Mouse (Mus musculus) midbrain, embryonic 11.5 days (tissue): ENCODE data around the gene Calhm5. TPM values are rescaled to one million over a fixed set of nuclear protein-coding genes. Genes with fewer than 3 reads are reported as not detected.
A peak's percentile ranks its signal among the peaks of the same experiment; 100 is the strongest.

Source experiments
- ATAC-seq: fragments of 200-750 bp; cut with Nextera tagmentation; 2 replicates; pipeline ENCODE4 v1.8.0; 2017; ENCODE audit warnings: moderate TSS enrichment, moderate library complexity; ENCODE audit not compliant: low FRiP score
- DNase-seq: peaks from one replicate; pipeline ENCODE4 v3.0.0; 2015; ENCODE audit warnings: low spot score; ENCODE audit errors: missing footprints
- H3K27ac ChIP-seq: fragments of 300-500 bp; sonication (generic); 2 replicates; pipeline ENCODE4 v1.5.1; 2014; ENCODE audit warnings: low read depth, low read length
- H3K27me3 ChIP-seq: fragments of 300-500 bp; sonication (generic); 2 replicates; pipeline ENCODE4 v1.6.1; 2014; ENCODE audit warnings: mild to moderate bottlenecking, low read length, moderate library complexity, mixed read lengths; ENCODE audit not compliant: control insufficient read depth, insufficient read depth
- H3K36me3 ChIP-seq: fragments of 300-500 bp; sonication (generic); 2 replicates; pipeline ENCODE4 v1.6.1; 2014; ENCODE audit warnings: mild to moderate bottlenecking, low read length, moderate library complexity, mixed read lengths; ENCODE audit not compliant: control insufficient read depth, insufficient read depth
- H3K4me1 ChIP-seq: fragments of 300-500 bp; sonication (generic); 2 replicates; pipeline ENCODE4 v1.6.1; 2014; ENCODE audit warnings: low read length; ENCODE audit not compliant: control insufficient read depth, insufficient read depth
- H3K4me2 ChIP-seq: fragments of 300-500 bp; sonication (generic); 2 replicates; pipeline ENCODE4 v1.6.1; 2014; ENCODE audit warnings: mild to moderate bottlenecking, moderate library complexity
- H3K4me3 ChIP-seq: fragments of 300-500 bp; sonication (generic); 2 replicates; pipeline ENCODE4 v1.5.1; 2014; ENCODE audit warnings: low read depth, low read length
- H3K9ac ChIP-seq: fragments of 300-500 bp; sonication (generic); 2 replicates; pipeline ENCODE4 v1.6.1; 2014; ENCODE audit warnings: low read length
- H3K9me3 ChIP-seq: fragments of 300-500 bp; sonication (generic); 2 replicates; pipeline ENCODE4 v1.6.1; 2016; ENCODE audit warnings: low read length; ENCODE audit not compliant: control insufficient read depth
- WGBS: fragments of 180-500 bp; shearing (Covaris S2); extraction: QIAGEN DNeasy Blood & Tissue Kit; methylation state at CpG from one replicate; pipeline ENCODE4 v1.1.7; 2014; 5-methylcytosine and 5-hydroxymethylcytosine counted together
- polyA plus RNA-seq: library from polyadenylated mRNA; unstranded; fragments of >200 nt; fragmentation: Nextera tagmentation; extraction: Ambion mirVana; gene quantifications from 2 replicates; pipeline ENCODE4 v1.2.1, GENCODE M21; 2014

Calhm5 gene
- polyA plus RNA-seq = 0.37 and 0.44 TPM in 2 replicates

DNA sequence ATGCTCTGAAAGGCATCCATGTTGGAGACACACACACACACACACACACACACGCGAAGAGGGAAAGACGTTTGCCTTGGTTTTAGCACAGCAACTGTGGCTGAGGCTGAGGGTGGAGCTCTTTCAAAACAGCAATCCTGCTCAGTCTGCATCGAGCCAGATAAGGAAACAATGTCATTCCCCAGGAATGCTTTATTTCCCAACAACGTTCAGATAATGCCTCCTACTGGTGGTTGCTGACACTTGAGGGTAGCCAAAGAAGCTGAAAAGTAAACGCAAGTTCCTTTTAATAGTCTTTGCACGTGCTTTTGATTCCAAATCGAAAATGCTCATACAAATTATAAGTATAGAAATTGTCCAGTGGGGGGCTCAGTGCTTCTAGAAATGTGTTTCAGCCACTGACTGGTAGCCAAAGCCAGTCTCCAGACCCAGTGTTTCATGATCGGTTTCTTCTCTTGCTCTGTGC, at the start of gene Calhm5:
Gene Calhm5, minus strand, starts transcription at position 102 of the 466 bp plus-strand sequence.
- peak within 1 kb of the TSS; percentile 23; the same call in 1 of the 2 replicates for H3K4me2 ChIP-seq
- 22% methylated on average over 9 of the region's 9 CpGs for WGBS
- H3K9ac ChIP-seq = no peak within 1 kb of the TSS
- H3K4me1 ChIP-seq = no peaks in the 10 kb centered on the region
- H3K36me3 ChIP-seq = no peaks in the 10 kb centered on the region
- peak; percentile 33; the same call in 1 of the 2 replicates for ATAC-seq
- no peak within 1 kb of the TSS for H3K27ac ChIP-seq
- no peak within 1 kb of the TSS for H3K4me3 ChIP-seq
- no peaks in the 10 kb centered on the region for H3K9me3 ChIP-seq
- H3K27me3 ChIP-seq = no peaks in the 10 kb centered on the region
- DNase-seq = peak; percentile 86

- ATAC-seq = no peak
- no peaks in the 10 kb centered on the region for H3K4me1 ChIP-seq
Measured at GRCm38 (mm10) chr10:34141693-34142092, 45.4 kb upstream of the Calhm5 start.

GRCm38 (mm10) chr10:34139768-34140167, 43.4 kb upstream of the Calhm5 start:
- Histone ChIP-seq H3K36me3 (no peaks in the 10 kb centered on the region), H3K9me3 (no peaks in the 10 kb centered on the region), H3K27me3 (no peaks in the 10 kb centered on the region), H3K4me1 (no peaks in the 10 kb centered on the region), H3K9ac (no peak overlapping the region), H3K4me3 (no peak overlapping the region), H3K27ac (no peak overlapping the region), H3K4me2 (no peak overlapping the region)
- ATAC-seq = no peak
- no peak for DNase-seq
- WGBS = 76% methylated on average over 4 of the region's 4 CpGs

More at GRCm38 (mm10) chr10:34141693-34142092, 45.4 kb upstream of the Calhm5 start:
- Histone ChIP-seq H3K9ac (no peak overlapping the region), H3K36me3 (no peaks in the 10 kb centered on the region), H3K9me3 (no peaks in the 10 kb centered on the region), H3K4me2 (no peak overlapping the region), H3K27ac (no peak overlapping the region), H3K4me3 (no peak overlapping the region), H3K27me3 (no peaks in the 10 kb centered on the region)
- 88% methylated on average over 2 of the region's 2 CpGs for WGBS
- no peak for DNase-seq

DNA sequence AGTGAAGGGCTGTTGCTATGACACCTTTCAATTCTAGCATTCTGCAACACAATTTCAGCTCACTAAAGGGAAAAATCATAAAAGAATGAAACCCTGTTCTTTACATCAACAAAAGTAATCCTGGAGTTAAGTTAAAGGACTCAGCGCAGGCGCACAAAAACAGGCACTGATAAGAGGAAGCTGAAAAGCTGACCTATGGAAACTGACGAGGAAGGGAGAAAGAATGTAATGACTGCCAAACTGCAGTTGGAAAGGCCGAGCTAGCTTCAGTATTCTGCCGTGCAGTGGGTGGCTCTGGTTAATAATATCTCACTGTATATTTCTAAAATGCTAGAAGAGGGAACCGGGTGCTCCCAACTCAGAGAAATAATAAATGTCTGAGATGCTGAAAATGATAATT, 41.7 kb upstream of the Calhm5 start:
- Histone ChIP-seq H3K27me3 (no peaks in the 10 kb centered on the region), H3K9ac (no peak overlapping the region), H3K4me2 (no peak overlapping the region), H3K4me3 (no peak overlapping the region), H3K36me3 (no peaks in the 10 kb centered on the region), H3K27ac (no peak overlapping the region), H3K9me3 (no peaks in the 10 kb centered on the region), H3K4me1 (no peaks in the 10 kb centered on the region)
- 68% methylated on average over 6 of the region's 6 CpGs for WGBS
- DNase-seq (no peak), ATAC-seq (no peak)

DNA sequence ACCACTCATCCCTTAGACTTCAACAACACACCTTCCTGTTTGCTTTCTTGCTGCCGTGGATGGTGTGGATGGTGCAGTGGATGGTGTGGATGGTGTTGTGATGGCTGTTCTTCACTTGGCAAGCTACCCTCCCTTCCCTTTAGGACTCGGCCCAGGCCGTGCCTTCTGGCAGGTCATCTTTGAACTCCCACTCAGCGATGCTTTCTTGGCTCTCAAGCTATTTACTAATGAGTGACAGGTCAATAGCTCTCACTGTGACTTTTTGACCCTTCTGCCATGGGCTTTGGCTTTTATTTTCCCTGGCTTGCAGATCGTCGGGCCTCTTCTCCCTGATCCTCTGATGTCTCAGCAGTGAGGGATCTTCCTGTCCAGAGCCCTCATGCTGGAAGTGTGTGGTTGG, 40.1 kb upstream of the Calhm5 start:
- Histone ChIP-seq H3K36me3 (no peaks in the 10 kb centered on the region), H3K27ac (no peak overlapping the region), H3K27me3 (no peaks in the 10 kb centered on the region), H3K4me2 (no peak overlapping the region), H3K4me3 (no peak overlapping the region), H3K4me1 (no peaks in the 10 kb centered on the region), H3K9me3 (no peaks in the 10 kb centered on the region), H3K9ac (no peak overlapping the region)
- ATAC-seq (peak; percentile 35; the same call in 1 of the 2 replicates), DNase-seq (no peak)
- WGBS = 16% methylated on average over 6 of the region's 6 CpGs

DNA sequence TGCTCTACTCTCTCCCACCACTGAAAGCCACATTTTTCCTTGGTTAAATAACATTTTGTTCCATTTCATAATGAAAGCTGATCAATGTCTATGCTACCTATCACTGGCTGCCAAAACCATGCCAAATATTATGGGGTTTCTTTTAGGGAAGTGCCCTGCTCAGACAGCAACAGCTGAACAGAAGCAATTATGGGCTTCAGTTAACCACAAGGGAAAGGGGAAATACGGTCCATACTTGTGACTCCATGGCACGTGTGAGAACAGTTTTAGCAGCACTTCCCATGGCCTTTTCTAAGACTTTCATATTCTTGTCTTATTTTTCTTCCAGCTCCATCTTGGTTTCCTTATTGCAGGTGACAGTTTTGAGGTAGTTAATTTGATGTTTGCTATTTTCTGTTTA, 35.0 kb upstream of the Calhm5 start:
- H3K9ac ChIP-seq = no peak overlapping the region
- no peaks in the 10 kb centered on the region; the same call in 1 of the 2 replicates for H3K27me3 ChIP-seq
- no peak overlapping the region for H3K4me3 ChIP-seq
- no peaks in the 10 kb centered on the region for H3K36me3 ChIP-seq
- DNase-seq (no peak), ATAC-seq (no peak)
- H3K4me2 ChIP-seq = no peak overlapping the region
- no peak overlapping the region for H3K27ac ChIP-seq
- H3K4me1 ChIP-seq = no peaks in the 10 kb centered on the region
- no peaks in the 10 kb centered on the region for H3K9me3 ChIP-seq
- 85% methylated on average over 2 of the region's 2 CpGs for WGBS

DNA sequence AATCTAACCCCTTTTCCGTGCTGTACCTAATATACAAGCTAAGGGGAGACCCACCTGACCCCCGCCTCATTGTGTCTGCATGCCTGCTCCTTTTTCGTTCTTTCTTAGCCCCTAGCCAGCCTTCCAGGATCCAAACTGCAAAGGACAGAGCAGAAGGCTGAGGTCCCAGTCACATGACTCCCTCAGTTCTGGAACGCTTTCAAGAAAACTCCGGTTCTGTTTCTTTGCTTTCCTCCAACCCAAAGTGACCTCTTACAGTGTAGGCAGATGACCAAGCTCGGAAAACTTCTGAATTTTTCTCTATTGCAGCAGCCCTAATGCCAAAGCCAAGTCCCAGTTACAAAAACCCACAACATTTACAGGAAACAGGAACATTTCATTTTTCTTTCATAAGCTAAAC, 32.1 kb upstream of the Calhm5 start:
- no peak overlapping the region for H3K27ac ChIP-seq
- no peak overlapping the region for H3K9ac ChIP-seq
- ATAC-seq = no peak
- H3K27me3 ChIP-seq = no peaks in the 10 kb centered on the region; the same call in 1 of the 2 replicates
- 87% methylated on average over 6 of the region's 6 CpGs for WGBS
- H3K36me3 ChIP-seq = no peaks in the 10 kb centered on the region
- no peaks in the 10 kb centered on the region for H3K4me1 ChIP-seq
- no peak overlapping the region for H3K4me2 ChIP-seq
- no peak overlapping the region for H3K4me3 ChIP-seq
- no peak for DNase-seq
- H3K9me3 ChIP-seq = no peaks in the 10 kb centered on the region

DNA sequence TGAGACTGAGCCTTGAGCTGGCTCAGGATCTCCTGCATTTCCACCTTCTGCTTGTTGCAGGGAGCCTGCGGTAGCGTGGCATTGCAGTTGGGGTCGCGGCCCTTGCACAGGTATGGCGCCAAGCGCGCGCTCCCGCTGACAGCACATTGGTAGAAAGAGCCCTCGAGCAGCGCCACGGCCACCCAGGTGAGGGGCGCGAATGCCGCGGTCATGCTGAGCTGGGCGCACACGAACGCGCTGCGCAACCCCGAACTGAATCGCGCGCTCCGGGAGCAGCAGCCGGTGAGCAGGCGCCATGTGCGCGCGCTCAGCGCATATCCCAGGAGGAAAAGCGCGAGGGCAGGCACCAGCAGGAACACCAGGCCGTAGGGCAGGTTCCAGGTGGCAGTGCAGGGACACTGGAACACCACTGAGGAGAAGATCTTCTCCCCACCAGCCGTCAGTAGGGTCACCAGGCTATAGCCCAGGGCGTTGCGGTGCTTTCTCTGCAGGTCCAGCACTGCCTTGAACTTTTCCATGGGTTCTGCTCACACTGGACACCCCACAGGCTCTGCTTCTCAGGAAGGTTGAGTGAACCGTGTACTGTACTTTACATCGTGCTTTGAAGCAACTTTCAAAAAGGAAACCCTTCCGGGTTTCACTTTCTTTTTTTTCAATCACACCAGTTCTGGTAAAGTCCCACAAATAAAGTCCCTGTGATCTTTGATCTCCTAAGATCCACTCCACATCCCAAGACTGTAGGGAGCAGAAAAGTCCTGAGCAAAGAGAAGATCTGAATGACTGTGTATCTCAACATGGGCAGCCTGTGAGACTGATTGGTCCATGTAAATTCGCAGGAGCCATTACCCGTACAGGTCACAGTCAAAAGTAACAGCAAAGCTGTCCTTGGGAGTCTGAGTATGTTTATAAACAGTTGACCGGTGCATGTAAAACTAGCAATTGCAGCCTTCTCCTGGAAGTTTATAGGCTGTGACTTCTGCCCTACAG, 31.4 kb upstream of the Calhm5 start, which contains the start of gene Calhm6:
Gene Calhm6, minus strand, starts transcription at position 593 of the 987 bp plus-strand sequence.
- DNase-seq (peak; percentile 85), ATAC-seq (peak; percentile 75)
- Histone ChIP-seq H3K9ac (peak within 1 kb of the TSS; percentile 38), H3K4me2 (peak within 1 kb of the TSS; percentile 65), H3K36me3 (no peaks in the 10 kb centered on the region), H3K27me3 (no peaks in the 10 kb centered on the region; the same call in 1 of the 2 replicates), H3K4me1 (no peaks in the 10 kb centered on the region), H3K4me3 (peak within 1 kb of the TSS; percentile 43), H3K9me3 (no peaks in the 10 kb centered on the region), H3K27ac (no peak within 1 kb of the TSS)
- WGBS = 16% methylated on average over 44 of the region's 44 CpGs

GRCm38 (mm10) chr10:34118421-34118820, 22.1 kb upstream of the Calhm5 start:
- H3K27me3 ChIP-seq = no peaks in the 10 kb centered on the region
- no peak overlapping the region for H3K27ac ChIP-seq
- ATAC-seq (no peak), DNase-seq (no peak)
- no peaks in the 10 kb centered on the region for H3K9me3 ChIP-seq
- no peak overlapping the region for H3K4me2 ChIP-seq
- no peaks in the 10 kb centered on the region for H3K36me3 ChIP-seq
- no peak overlapping the region for H3K9ac ChIP-seq
- H3K4me3 ChIP-seq = no peak overlapping the region
- no peaks in the 10 kb centered on the region for H3K4me1 ChIP-seq
- 92% methylated on average over 2 of the region's 2 CpGs for WGBS
